Mouse (Mus musculus): Measurements from ENCODE around the gene Olfr926. TPM values are rescaled to one million over a fixed set of nuclear protein-coding genes. Genes with fewer than 3 reads are reported as not detected.
"Not testable (repeated sequence)": the region's sequence is repeated elsewhere in the genome, so short reads cannot be mapped to it uniquely, and the experiment has no call there.

The Olfr926 gene
- not detected in 2 replicates for polyA plus RNA-seq (2014; fragmentation: Nextera tagmentation; extraction: Ambion mirVana)

GRCm38 (mm10) chr9:38876826-38877225, at the start of gene Olfr926:
Gene Olfr926 (plus strand): TSS chr9:38877126.
- Histone ChIP-seq H3K36me3 (ENCODE audit: control insufficient read depth, insufficient read depth, low read length) (no peaks in the 10 kb centered on the region), H3K9ac (replicated peaks; ENCODE audit: low read depth, low read length) (no peak within 1 kb of the TSS), H3K4me1 (ENCODE audit: control insufficient read depth, insufficient read depth, low read length) (no peaks in the 10 kb centered on the region), H3K27me3 (ENCODE audit: control insufficient read depth, insufficient read depth, low read length) (no peaks in the 10 kb centered on the region), H3K4me3 (ENCODE audit: low read depth, low read length) (no peak within 1 kb of the TSS), H3K9me3 (ENCODE audit: control insufficient read depth, low read depth, low read length) (peaks cover 6% of the 10 kb centered on the region; the same call in 1 of the 2 replicates), H3K4me2 (replicated peaks; ENCODE audit: low read depth, low read length) (no peak within 1 kb of the TSS), H3K27ac (ENCODE audit: low read length) (no peak within 1 kb of the TSS)
- ATAC-seq (ENCODE audit: insufficient number of reproducible peaks, insufficient read depth, low FRiP score, low read depth): no peak
- WGBS: 75% methylated on average over 2 of the region's 2 CpGs

GRCm38 (mm10) chr9:38833027-38833426, 43.9 kb upstream of the Olfr926 start:
- no peak for ATAC-seq (ENCODE audit: insufficient number of reproducible peaks, insufficient read depth, low FRiP score, low read depth)
- Histone ChIP-seq H3K4me1 (ENCODE audit: control insufficient read depth, insufficient read depth, low read length) (no peaks in the 10 kb centered on the region), H3K27ac (ENCODE audit: low read length) (no peak overlapping the region), H3K4me2 (replicated peaks; ENCODE audit: low read depth, low read length) (no peak overlapping the region), H3K4me3 (ENCODE audit: low read depth, low read length) (no peak overlapping the region), H3K9ac (replicated peaks; ENCODE audit: low read depth, low read length) (no peak overlapping the region), H3K27me3 (ENCODE audit: control insufficient read depth, insufficient read depth, low read length) (no peaks in the 10 kb centered on the region), H3K36me3 (ENCODE audit: control insufficient read depth, insufficient read depth, low read length) (no peaks in the 10 kb centered on the region), H3K9me3 (ENCODE audit: control insufficient read depth, low read depth, low read length) (no peaks in the 10 kb centered on the region)
- 78% methylated on average over 2 of the region's 2 CpGs for WGBS

GRCm38 (mm10) chr9:38844149-38844548, 32.8 kb upstream of the Olfr926 start, which contains the start of gene Olfr924:
Gene Olfr924 (plus strand): TSS chr9:38844449.
- no peak within 1 kb of the TSS for H3K9ac ChIP-seq (replicated peaks; ENCODE audit: low read depth, low read length)
- H3K4me3 ChIP-seq (ENCODE audit: low read depth, low read length): no peak within 1 kb of the TSS
- WGBS: 76% methylated on average over 1 of the region's 1 CpGs
- no peak within 1 kb of the TSS for H3K27ac ChIP-seq (ENCODE audit: low read length)
- no peaks in the 10 kb centered on the region for H3K4me1 ChIP-seq (ENCODE audit: control insufficient read depth, insufficient read depth, low read length)
- no peaks in the 10 kb centered on the region for H3K36me3 ChIP-seq (ENCODE audit: control insufficient read depth, insufficient read depth, low read length)
- ATAC-seq (ENCODE audit: insufficient number of reproducible peaks, insufficient read depth, low FRiP score, low read depth): no peak
- H3K4me2 ChIP-seq (replicated peaks; ENCODE audit: low read depth, low read length): no peak within 1 kb of the TSS
- H3K27me3 ChIP-seq (ENCODE audit: control insufficient read depth, insufficient read depth, low read length): no peaks in the 10 kb centered on the region
- no peaks in the 10 kb centered on the region for H3K9me3 ChIP-seq (ENCODE audit: control insufficient read depth, low read depth, low read length)

GRCm38 (mm10) chr9:38854760-38855159, 22.2 kb upstream of the Olfr926 start, which contains the start of gene Olfr26:
Gene Olfr26 (plus strand): TSS chr9:38855060.
- H3K36me3 ChIP-seq (ENCODE audit: control insufficient read depth, insufficient read depth, low read length): no peaks in the 10 kb centered on the region
- no peak for ATAC-seq (ENCODE audit: insufficient number of reproducible peaks, insufficient read depth, low FRiP score, low read depth)

GRCm38 (mm10) chr9:38874880-38875279, 2.0 kb upstream of the Olfr926 start:
- not testable (repeated sequence) for H3K4me3 ChIP-seq (ENCODE audit: low read depth, low read length); H3K4me2 ChIP-seq (replicated peaks; ENCODE audit: low read depth, low read length); H3K27me3 ChIP-seq (ENCODE audit: control insufficient read depth, insufficient read depth, low read length); ATAC-seq (ENCODE audit: insufficient number of reproducible peaks, insufficient read depth, low FRiP score, low read depth); H3K9ac ChIP-seq (replicated peaks; ENCODE audit: low read depth, low read length); H3K4me1 ChIP-seq (ENCODE audit: control insufficient read depth, insufficient read depth, low read length); H3K36me3 ChIP-seq (ENCODE audit: control insufficient read depth, insufficient read depth, low read length); H3K9me3 ChIP-seq (ENCODE audit: control insufficient read depth, low read depth, low read length); H3K27ac ChIP-seq (ENCODE audit: low read length)
- 64% methylated on average over 2 of the region's 2 CpGs for WGBS

More at GRCm38 (mm10) chr9:38854760-38855159, 22.2 kb upstream of the Olfr926 start, which contains the start of gene Olfr26:
- Histone ChIP-seq H3K9me3 (ENCODE audit: control insufficient read depth, low read depth, low read length) (no peaks in the 10 kb centered on the region), H3K4me3 (ENCODE audit: low read depth, low read length) (no peak within 1 kb of the TSS), H3K9ac (replicated peaks; ENCODE audit: low read depth, low read length) (no peak within 1 kb of the TSS), H3K4me1 (ENCODE audit: control insufficient read depth, insufficient read depth, low read length) (no peaks in the 10 kb centered on the region), H3K27me3 (ENCODE audit: control insufficient read depth, insufficient read depth, low read length) (no peaks in the 10 kb centered on the region), H3K4me2 (replicated peaks; ENCODE audit: low read depth, low read length) (no peak within 1 kb of the TSS), H3K27ac (ENCODE audit: low read length) (no peak within 1 kb of the TSS)

Other genes with a start within 250 kb of the Olfr926 start
- gene Olfr916, start 217.3 kb upstream of the Olfr926 start, polyA plus RNA-seq (2014; fragmentation: Nextera tagmentation; extraction: Ambion mirVana): not detected in 2 replicates
- gene Olfr917, start 211.3 kb upstream of the Olfr926 start, polyA plus RNA-seq (2014; fragmentation: Nextera tagmentation; extraction: Ambion mirVana): not detected in 2 replicates
- gene Olfr918, start 202.5 kb upstream of the Olfr926 start, polyA plus RNA-seq (2014; fragmentation: Nextera tagmentation; extraction: Ambion mirVana): not detected in 2 replicates
- not detected in 2 replicates for gene Olfr919, start 173.5 kb upstream of the Olfr926 start, polyA plus RNA-seq (2014; fragmentation: Nextera tagmentation; extraction: Ambion mirVana)
- gene Vwa5a, start 158.9 kb upstream of the Olfr926 start, polyA plus RNA-seq (2014; fragmentation: Nextera tagmentation; extraction: Ambion mirVana): 25.4 and 26.3 TPM in 2 replicates
- gene Olfr920, start 124.8 kb upstream of the Olfr926 start, polyA plus RNA-seq (2014; fragmentation: Nextera tagmentation; extraction: Ambion mirVana): 0.08 and 0.17 TPM in 2 replicates
- not detected in 2 replicates for gene Olfr921, start 104.1 kb upstream of the Olfr926 start, polyA plus RNA-seq (2014; fragmentation: Nextera tagmentation; extraction: Ambion mirVana)
- not detected in 2 replicates for gene Olfr922, start 62.5 kb upstream of the Olfr926 start, polyA plus RNA-seq (2014; fragmentation: Nextera tagmentation; extraction: Ambion mirVana)
- gene Olfr923, start 50.6 kb upstream of the Olfr926 start, polyA plus RNA-seq (2014; fragmentation: Nextera tagmentation; extraction: Ambion mirVana): not detected in 2 replicates
- not detected in 2 replicates for gene Olfr924, start 32.7 kb upstream of the Olfr926 start, polyA plus RNA-seq (2014; fragmentation: Nextera tagmentation; extraction: Ambion mirVana)
- gene Olfr26, start 22.1 kb upstream of the Olfr926 start, polyA plus RNA-seq (2014; fragmentation: Nextera tagmentation; extraction: Ambion mirVana): not detected in 2 replicates
- gene Olfr930, start 52.7 kb downstream of the Olfr926 start, polyA plus RNA-seq (2014; fragmentation: Nextera tagmentation; extraction: Ambion mirVana): not detected in 2 replicates
- not detected in 2 replicates for gene Olfr933, start 95.2 kb downstream of the Olfr926 start, polyA plus RNA-seq (2014; fragmentation: Nextera tagmentation; extraction: Ambion mirVana)
- not detected in 2 replicates for gene Olfr934, start 111.2 kb downstream of the Olfr926 start, polyA plus RNA-seq (2014; fragmentation: Nextera tagmentation; extraction: Ambion mirVana)
- gene Olfr935, start 122.6 kb downstream of the Olfr926 start, polyA plus RNA-seq (2014; fragmentation: Nextera tagmentation; extraction: Ambion mirVana): not detected in 2 replicates
- gene Olfr146, start 146.3 kb downstream of the Olfr926 start, polyA plus RNA-seq (2014; fragmentation: Nextera tagmentation; extraction: Ambion mirVana): not detected in 2 replicates
- gene Olfr937, start 187.8 kb downstream of the Olfr926 start, polyA plus RNA-seq (2014; fragmentation: Nextera tagmentation; extraction: Ambion mirVana): not detected in 2 replicates
- gene Olfr938, start 201.8 kb downstream of the Olfr926 start, polyA plus RNA-seq (2014; fragmentation: Nextera tagmentation; extraction: Ambion mirVana): not detected in 2 replicates

Data from stomach, embryonic 14.5 days (tissue).